7 mouse cellular contexts compared by ENCODE assay signal in the genomic region with DNA sequence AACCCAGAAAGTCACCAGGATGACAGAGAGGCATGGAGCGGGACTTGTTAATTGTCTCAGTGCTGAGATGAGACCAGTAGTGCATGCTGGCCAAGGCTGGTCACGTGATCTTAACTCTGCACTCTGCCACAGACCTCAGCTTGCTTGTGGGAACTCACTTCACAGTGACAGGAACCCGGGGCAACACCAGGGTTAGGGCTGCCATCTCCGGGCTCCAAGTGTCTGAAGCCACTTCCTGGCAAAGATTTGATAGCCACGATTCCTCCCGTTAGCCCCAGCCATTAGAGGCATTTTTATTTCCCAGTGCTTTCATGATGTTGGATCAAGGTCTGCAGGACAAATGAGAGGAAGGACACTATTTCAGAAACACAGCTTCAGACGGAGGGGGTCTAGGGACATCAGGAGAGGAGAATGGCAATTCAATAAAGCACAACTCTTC.
A peak's percentile ranks its signal among the peaks of the same experiment; 100 is the strongest.
DNase-seq lines count a peak whose midpoint lies in the region; ATAC-seq and TF ChIP-seq lines count a peak whose summit lies in the region.

No protein-coding gene starts in this region.

- H3K27ac ChIP-seq in midbrain, embryonic 13.5 days: no peak overlapping the region
- no peak overlapping the region for H3K27ac ChIP-seq in midbrain, embryonic 10.5 days (replicated peaks)
- H3K27ac ChIP-seq in lung, embryonic 14.5 days (ENCODE audit: low read depth): no peak overlapping the region

- DNase-seq in midbrain, embryonic 10.5 days (ENCODE audit: low spot score): no peak
- peak; percentile 11 for DNase-seq in kidney, adult 18-20 months
- DNase-seq in lung, embryonic 14.5 days: peak; percentile 43
- DNase-seq in spleen, postnatal 14 days (ENCODE audit: low spot score in 2 of 2): peak; percentile 12 to 19
- no peak for DNase-seq in urinary bladder, adult 2 months (ENCODE audit: low spot score)

- H3K36me3 ChIP-seq in midbrain, embryonic 13.5 days: no peaks in the 10 kb centered on the region
- H3K36me3 ChIP-seq in midbrain, embryonic 10.5 days: no peaks in the 10 kb centered on the region
- H3K36me3 ChIP-seq in lung, embryonic 14.5 days (ENCODE audit: insufficient read depth): no peaks in the 10 kb centered on the region

- no peak for TF ChIP-seq CTCF in lung, embryonic 14.5 days (IDR thresholded peaks at IDR 0.05; ENCODE audit: low read depth)

- ATAC-seq in midbrain, embryonic 13.5 days: peak; percentile 14; the same call in 1 of the 2 replicates
- no peak for ATAC-seq in lung, embryonic 14.5 days (ENCODE audit: insufficient read depth)
- no peak for ATAC-seq in frontal cortex, adult (ENCODE audit: low TSS enrichment)

- WGBS in midbrain, embryonic 13.5 days: 80% methylated on average over 7 of the region's 7 CpGs
- WGBS in midbrain, embryonic 10.5 days: 83% methylated on average over 7 of the region's 7 CpGs
- 40% methylated on average over 7 of the region's 7 CpGs for WGBS in lung, embryonic 14.5 days

- no peaks in the 10 kb centered on the region for H3K27me3 ChIP-seq in midbrain, embryonic 13.5 days
- H3K27me3 ChIP-seq in midbrain, embryonic 10.5 days (ENCODE audit: low read depth, poor library complexity, severe bottlenecking): no peaks in the 10 kb centered on the region
- H3K27me3 ChIP-seq in lung, embryonic 14.5 days (ENCODE audit: insufficient read depth, low read length): no peaks in the 10 kb centered on the region

- H3K9ac ChIP-seq in midbrain, embryonic 13.5 days (replicated peaks): no peak overlapping the region
- H3K9ac ChIP-seq in lung, embryonic 14.5 days: no peak overlapping the region

- no peak overlapping the region for H3K4me3 ChIP-seq in midbrain, embryonic 13.5 days (replicated peaks)
- no peak overlapping the region for H3K4me3 ChIP-seq in midbrain, embryonic 10.5 days
- H3K4me3 ChIP-seq in lung, embryonic 14.5 days (ENCODE audit: low read depth, low read length): no peak overlapping the region

- no peak overlapping the region for H3K4me2 ChIP-seq in midbrain, embryonic 13.5 days (replicated peaks)
- H3K4me2 ChIP-seq in lung, embryonic 14.5 days: no peak overlapping the region

- no peaks in the 10 kb centered on the region for H3K9me3 ChIP-seq in midbrain, embryonic 13.5 days
- peaks cover 6% of the 10 kb centered on the region; the same call in 1 of the 2 replicates for H3K9me3 ChIP-seq in midbrain, embryonic 10.5 days (replicated peaks)
- H3K9me3 ChIP-seq in lung, embryonic 14.5 days (ENCODE audit: low read depth, low read length): no peaks in the 10 kb centered on the region; the same call in 1 of the 2 replicates

- H3K4me1 ChIP-seq in midbrain, embryonic 13.5 days (replicated peaks): peaks cover 17% of the 10 kb centered on the region
- H3K4me1 ChIP-seq in midbrain, embryonic 10.5 days: peaks cover 30% of the 10 kb centered on the region
- peaks cover 8% of the 10 kb centered on the region; the same call in 1 of the 2 replicates for H3K4me1 ChIP-seq in lung, embryonic 14.5 days (ENCODE audit: insufficient read depth)

Comparison
In these comparisons a context has a peak if more than half of its experiments do, and no peak if none do; other contexts are left out.
1. DNase-seq: peak in kidney, adult 18-20 months (single experiment), lung, embryonic 14.5 days (single experiment) and spleen, postnatal 14 days (2 of 2); none in midbrain, embryonic 10.5 days (single experiment) and urinary bladder, adult 2 months (single experiment).